Mouse (Mus musculus) cerebellum, adult 11 months (tissue): ENCODE measurements around the gene Ttll5.

ENCODE experiments used
- DNase-seq: peaks from one replicate; pipeline ENCODE4 v3.0.0; 2022

Ttll5 gene

DNA sequence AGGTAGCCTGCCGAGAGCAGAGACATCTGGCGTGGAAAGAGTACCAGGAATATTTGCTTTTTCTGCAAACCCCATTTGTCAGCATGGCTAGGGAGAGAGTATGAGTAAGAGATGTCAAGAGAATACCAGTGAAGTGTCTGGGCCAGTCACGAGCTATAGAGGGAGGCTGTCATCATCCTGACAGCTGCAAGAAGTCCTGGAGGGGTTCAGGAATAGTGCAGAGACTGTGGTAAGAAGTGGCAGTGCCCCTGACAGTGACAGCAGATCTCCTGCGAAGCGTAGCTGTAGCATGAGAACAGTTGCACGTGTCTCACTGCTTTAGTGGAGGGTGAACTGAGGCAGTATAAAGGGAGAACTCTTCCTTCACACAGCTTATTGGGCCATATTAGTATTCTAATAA is 197.1 kb downstream of the Ttll5 start:
- DNase-seq, result no peak

- DNase-seq, result no peak
These were observed 198.0 kb downstream of the Ttll5 start for GRCm38 (mm10) chr12:86022282-86022984.

DNA sequence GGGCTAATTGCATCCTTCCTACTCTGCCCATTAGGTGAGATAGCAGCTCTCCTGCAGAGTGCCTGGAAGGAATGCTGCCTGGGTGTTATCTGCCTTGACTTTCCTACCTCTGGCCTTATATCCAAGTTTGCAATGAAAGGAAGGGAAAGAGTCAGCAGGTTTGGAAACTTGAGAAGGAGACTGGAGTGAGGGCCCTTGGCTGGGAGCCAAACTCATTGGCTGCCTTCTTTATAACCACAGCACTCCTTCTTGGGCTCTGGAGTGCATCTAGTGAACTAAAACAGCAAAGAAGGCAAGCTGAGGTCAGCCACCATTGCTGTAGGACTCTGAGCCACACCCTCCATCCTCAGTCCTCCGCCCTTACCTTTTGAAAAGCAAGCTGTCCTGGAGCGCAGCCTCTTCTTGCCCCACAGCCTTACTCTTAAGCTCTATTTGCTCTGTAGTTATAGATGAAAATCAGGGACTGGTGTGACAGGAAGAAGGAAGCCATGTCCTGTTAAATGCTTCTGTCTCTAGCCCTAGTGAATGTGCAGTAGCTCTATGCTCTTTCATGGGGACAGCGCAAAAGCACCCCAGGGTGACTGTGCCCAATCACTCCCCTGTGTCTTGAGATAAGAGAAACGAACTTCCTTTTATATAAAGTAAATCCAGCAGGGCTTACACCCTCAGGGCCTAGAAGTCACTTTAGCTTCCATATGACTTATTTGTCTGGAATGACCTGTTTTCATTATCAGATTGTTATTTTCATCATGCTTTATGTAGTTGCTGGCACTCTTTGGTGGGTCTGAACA is 198.8 kb downstream of the Ttll5 start:
- no peak for DNase-seq

- peak; percentile 38 for DNase-seq
These were observed 200.0 kb downstream of the Ttll5 start for GRCm38 (mm10) chr12:86024426-86024825.

DNA sequence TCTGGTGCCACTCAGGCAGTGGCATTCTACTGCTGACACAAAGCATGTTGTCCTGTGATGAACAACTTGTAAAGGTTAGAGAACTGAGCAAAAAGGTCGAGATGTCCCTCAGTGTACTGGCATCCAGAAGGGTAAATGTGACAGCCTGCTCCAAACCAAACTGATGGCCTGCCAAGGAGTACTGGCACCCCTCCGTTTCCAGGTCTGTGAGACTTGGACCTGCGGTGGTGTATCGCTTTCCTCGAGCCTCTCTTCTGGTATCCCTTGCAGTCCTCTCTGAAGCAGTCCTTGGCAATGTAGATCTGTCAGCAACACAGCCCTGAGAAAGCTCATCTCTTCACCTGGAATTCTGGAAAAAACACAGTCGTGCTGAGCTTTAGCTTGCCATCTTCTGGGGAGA is 201.0 kb downstream of the Ttll5 start:
- peak; percentile 71 for DNase-seq

- peak; percentile 31 for DNase-seq
These were observed 202.5 kb downstream of the Ttll5 start for GRCm38 (mm10) chr12:86027000-86027399.

DNA sequence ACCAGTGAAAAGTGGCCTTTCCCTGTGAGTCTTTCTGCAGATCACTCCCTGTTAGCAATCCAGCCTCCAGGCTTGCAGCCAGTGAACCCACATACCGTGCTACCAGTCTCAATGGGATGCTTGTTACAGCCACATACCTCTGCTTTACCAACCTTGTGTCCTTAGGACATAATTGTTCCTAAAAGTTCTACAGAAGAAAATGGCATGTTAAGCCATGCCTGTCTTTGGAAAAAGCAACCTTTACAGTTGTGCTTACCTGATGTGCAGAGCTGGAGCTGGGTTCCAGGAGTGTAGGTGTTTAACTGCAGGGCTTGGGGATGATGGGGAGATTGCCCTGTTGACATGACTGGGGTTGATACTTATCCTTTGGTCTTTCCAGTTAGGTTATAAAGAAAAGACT is 203.3 kb downstream of the Ttll5 start:
- DNase-seq, result no peak

DNA sequence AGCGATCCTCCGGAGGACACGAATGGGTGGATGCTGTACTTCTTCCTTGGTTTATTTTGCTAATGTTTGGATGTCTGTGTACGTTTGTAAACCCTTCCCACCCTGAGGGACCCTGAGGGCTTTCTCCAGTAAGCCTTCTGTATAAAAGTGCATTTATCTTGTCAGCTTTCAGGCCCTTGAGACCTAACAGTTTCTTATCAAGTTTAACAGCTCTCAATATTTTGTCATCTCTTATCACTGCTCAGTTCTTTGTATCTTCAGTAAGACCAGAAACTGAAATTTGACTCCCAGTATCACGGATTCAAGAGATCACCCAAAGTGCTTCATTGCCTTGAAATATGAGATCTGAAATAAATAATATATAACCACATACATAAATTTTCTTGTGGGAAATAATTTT is 206.5 kb downstream of the Ttll5 start:
- DNase-seq, result no peak

- no peak for DNase-seq
These were observed 211.1 kb downstream of the Ttll5 start for GRCm38 (mm10) chr12:86035586-86035985.

- no peak for DNase-seq
These were observed 212.1 kb downstream of the Ttll5 start for GRCm38 (mm10) chr12:86036368-86037166.

GRCm38 (mm10) chr12:86037235-86037921 is 212.9 kb downstream of the Ttll5 start:
- DNase-seq, result no peak

DNA sequence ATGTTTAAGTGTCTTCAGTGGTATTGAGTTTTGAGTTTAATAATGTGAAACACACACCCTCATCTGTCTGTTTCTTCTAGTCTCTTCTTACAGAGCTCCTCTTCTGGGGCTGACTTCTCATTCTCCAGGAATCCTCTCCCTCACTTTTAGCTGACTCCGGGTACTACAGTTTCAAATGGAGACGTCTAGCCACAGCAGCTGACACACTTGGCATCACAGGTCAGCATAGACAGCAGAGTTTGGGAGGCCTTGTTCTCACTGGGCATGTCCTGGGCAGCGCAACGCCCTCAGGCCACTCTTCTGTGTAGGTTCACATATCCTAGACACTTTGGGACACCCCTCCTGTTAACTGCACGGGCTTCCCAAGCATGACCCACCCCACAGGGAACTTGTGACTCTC is 214.6 kb downstream of the Ttll5 start:
- DNase-seq, result no peak

GRCm38 (mm10) chr12:86039751-86040150 is 215.3 kb downstream of the Ttll5 start:
- DNase-seq, result no peak

DNA sequence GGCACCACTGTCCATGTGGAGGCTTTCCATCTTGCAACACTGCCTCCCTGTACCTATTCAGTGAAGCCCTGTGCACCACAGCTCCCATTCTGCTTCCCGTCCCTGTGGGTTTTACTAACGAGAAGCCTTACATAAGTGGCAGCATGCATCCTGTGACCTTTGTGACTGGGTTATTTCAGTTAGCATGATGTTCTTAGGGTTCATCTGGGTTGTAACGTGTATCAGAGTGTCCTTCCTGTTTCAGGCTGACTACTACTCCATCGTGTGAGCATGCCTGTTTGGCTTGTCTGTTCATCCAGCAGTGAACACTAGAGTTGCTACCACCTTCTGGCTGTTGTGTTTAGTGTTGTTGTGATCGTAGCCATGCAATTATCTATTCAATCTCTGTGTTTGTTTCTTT is 221.7 kb downstream of the Ttll5 start:
- DNase-seq, result no peak

DNA sequence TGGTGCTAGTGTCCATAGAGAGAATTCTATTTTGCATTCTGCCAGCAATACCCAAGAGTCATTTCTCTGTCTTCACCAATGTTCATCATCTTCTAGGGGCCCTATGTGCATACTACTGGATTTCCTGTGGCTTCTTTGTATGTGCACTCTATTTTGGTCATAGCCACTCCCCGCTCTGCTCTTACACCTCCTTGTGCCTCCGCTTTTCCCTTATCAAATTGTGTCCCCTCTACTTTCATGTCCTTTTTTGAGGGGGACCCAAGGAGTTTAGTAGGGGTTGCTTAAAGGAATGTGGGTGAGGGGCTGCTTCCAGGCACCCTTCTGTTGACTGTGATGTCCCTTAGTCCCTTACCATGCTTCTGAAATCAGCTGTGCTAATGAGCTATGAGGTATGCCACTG is 222.3 kb downstream of the Ttll5 start:
- no peak for DNase-seq

DNA sequence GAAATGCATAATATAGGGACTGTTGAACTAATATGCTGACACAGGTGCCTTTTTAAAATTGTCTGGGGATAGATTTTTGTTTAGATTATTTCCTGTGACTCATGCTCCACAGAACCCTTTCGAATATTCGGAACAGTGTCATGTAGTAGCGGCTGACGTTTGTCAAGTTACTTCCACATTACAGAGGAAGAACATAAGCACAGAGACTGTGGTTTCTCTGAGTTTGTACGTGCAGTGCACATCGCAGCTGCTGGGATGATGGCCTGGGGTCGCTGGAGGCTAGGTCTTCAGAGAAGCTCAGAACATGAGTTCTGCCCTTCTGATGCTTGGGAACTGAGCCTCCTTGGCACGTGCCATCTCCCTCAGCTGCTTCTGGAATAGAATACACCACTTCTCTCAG is 222.9 kb downstream of the Ttll5 start:
- DNase-seq, result no peak

DNA sequence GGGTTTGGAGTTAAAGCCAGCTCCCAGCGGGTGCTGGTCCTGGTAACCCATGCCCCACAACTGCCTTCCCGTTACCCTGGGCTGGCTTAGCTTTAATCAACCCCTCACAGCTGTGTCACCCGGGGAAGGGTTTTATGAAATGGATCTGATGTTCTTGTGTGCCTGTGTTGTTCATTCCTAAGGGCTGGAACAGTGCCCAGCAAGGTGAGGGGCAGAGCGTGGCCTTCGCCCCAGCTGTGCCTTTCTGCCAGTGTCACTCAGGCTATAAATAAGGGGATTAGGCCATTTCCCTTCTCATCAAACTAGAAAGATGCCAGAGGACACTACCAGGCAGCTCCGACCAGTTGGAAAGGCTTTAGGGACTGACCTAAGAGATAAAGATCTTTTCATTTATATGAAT is 225.4 kb downstream of the Ttll5 start:
- DNase-seq, result no peak

- DNase-seq, result no peak
These were observed 227.0 kb downstream of the Ttll5 start for GRCm38 (mm10) chr12:86051477-86051876.

- no peak for DNase-seq
These were observed 230.8 kb downstream of the Ttll5 start for GRCm38 (mm10) chr12:86055306-86055705.

DNA sequence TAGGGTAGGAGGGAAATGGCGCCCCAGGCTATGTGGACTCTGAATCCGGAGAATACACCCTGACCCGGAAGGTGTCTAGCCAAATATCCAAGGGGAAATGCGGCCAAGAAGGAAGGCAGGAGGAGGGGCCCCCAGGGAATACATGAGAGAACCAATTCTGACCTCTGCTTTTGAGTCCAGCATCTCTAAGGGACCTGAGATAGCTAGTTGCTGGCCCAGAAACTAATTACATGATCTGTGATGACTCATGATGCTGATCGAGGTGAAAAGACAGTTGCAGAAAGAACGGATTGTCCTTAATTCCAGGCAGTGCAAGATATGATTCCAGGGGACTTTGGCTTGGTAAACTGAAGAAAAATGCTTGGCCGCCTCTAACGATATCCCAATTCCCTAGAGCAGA is 232.5 kb downstream of the Ttll5 start:
- DNase-seq, result no peak

DNA sequence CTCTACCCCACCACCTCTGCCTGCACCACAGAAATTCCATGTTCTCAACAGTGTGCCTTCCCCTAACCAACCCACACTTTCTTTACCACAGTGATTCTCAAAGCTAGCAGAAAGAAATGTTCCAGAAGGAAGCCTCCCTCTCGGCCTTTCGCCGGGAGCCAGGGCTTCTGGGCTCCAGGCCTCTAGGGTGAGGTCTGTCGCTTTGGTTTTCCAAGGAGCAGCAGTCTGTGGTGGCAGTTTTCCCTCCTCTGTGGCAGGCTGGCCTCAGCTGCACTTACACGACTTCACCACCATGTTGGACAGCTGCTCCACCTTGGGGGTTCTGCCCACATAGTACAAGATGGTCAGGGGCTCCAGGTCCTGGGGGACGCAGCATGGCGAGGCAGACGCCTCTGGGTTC is 233.1 kb downstream of the Ttll5 start:
- DNase-seq, result no peak

DNA sequence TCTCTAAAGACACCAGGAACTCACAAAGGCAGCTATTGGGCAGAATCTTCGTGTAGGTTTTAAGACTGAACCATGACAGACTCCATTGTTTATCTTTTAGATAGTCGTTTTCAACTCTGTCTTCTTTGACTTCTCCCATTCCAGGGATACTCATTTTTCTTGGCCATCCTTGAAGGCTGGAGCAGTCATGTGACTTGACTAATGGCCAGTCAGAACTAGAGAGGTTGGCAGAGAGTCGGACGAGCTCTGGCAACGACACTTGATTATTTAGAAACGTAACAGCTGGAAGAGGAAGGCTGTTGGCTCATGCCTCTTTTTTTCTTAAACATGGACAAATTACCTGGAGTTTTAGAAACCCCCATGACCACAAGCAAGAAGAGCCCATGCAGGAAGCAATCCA is 234.9 kb downstream of the Ttll5 start:
- no peak for DNase-seq

GRCm38 (mm10) chr12:86064796-86065195 is 240.3 kb downstream of the Ttll5 start:
- no peak for DNase-seq
